8 mouse cellular contexts compared by ENCODE assay signal in genomic region chr12:102705216-102705871, GRCm38 (mm10). TPM values are rescaled to one million over a fixed set of nuclear protein-coding genes. Genes with fewer than 3 reads are reported as not detected.
A peak's percentile ranks its signal among the peaks of the same experiment; 100 is the strongest.
DNase-seq lines count a peak whose midpoint lies in the region; ATAC-seq lines count a peak whose summit lies in the region.

No protein-coding gene starts in this region.

- 0 out of 2 replicates have a peak overlapping the region, but pooled peaks have one; percentile 37 for H3K27ac ChIP-seq in forebrain, embryonic 11.5 days (ENCODE audit: low read depth, low read length)
- H3K27ac ChIP-seq in heart, embryonic 16.5 days (ENCODE audit: low read length): peak overlapping the region; percentile 76
- H3K27ac ChIP-seq in liver, embryonic 15.5 days (replicated peaks): peak overlapping the region; percentile 85
- H3K27ac ChIP-seq in neural tube, embryonic 11.5 days (ENCODE audit: low read depth, low read length): peak overlapping the region; percentile 87
- peak overlapping the region; percentile 88 for H3K27ac ChIP-seq in stomach, embryonic 16.5 days (ENCODE audit: low read length)

- peak overlapping the region; percentile 84 for H3K9ac ChIP-seq in forebrain, embryonic 11.5 days (ENCODE audit: low read length)
- H3K9ac ChIP-seq in heart, embryonic 16.5 days (ENCODE audit: low read length): peak overlapping the region; percentile 78
- peak overlapping the region; percentile 72 for H3K9ac ChIP-seq in liver, embryonic 15.5 days
- H3K9ac ChIP-seq in neural tube, embryonic 11.5 days (ENCODE audit: low read length): peak overlapping the region; percentile 86
- peak overlapping the region; percentile 93 for H3K9ac ChIP-seq in stomach, embryonic 16.5 days (ENCODE audit: low read length)

- H3K4me1 ChIP-seq in forebrain, embryonic 11.5 days (replicated peaks; ENCODE audit: control insufficient read depth, insufficient read depth, low read length): peaks cover 10% of the 10 kb centered on the region
- H3K4me1 ChIP-seq in heart, embryonic 16.5 days (ENCODE audit: control insufficient read depth, insufficient read depth, low read length): peaks cover 25% of the 10 kb centered on the region
- peaks cover 45% of the 10 kb centered on the region for H3K4me1 ChIP-seq in liver, embryonic 15.5 days (replicated peaks)
- H3K4me1 ChIP-seq in neural tube, embryonic 11.5 days (ENCODE audit: control insufficient read depth, insufficient read depth, low read length): peaks cover 24% of the 10 kb centered on the region
- H3K4me1 ChIP-seq in stomach, embryonic 16.5 days (ENCODE audit: control insufficient read depth, insufficient read depth, low read length): peaks cover 31% of the 10 kb centered on the region

- 2% methylated on average over 28 of the region's 45 CpGs for WGBS in forebrain, embryonic 11.5 days
- WGBS in heart, embryonic 16.5 days: 2% methylated on average over 45 of the region's 45 CpGs
- 4% methylated on average over 28 of the region's 45 CpGs for WGBS in liver, embryonic 15.5 days (ENCODE audit: insufficient replicate concordance)
- 3% methylated on average over 44 of the region's 45 CpGs for WGBS in neural tube, embryonic 11.5 days
- 2% methylated on average over 45 of the region's 45 CpGs for WGBS in stomach, embryonic 16.5 days

- H3K4me2 ChIP-seq in forebrain, embryonic 11.5 days (ENCODE audit: low read depth, low read length, severe bottlenecking): peak overlapping the region; percentile 92
- peak overlapping the region; percentile 86 for H3K4me2 ChIP-seq in heart, embryonic 16.5 days (ENCODE audit: low read depth, low read length)
- peak overlapping the region; percentile 98 for H3K4me2 ChIP-seq in liver, embryonic 15.5 days
- H3K4me2 ChIP-seq in neural tube, embryonic 11.5 days (ENCODE audit: low read depth): peak overlapping the region; percentile 91
- H3K4me2 ChIP-seq in stomach, embryonic 16.5 days (ENCODE audit: low read depth, low read length): peak overlapping the region; percentile 97

- peak overlapping the region; percentile 73 for H3K4me3 ChIP-seq in forebrain, embryonic 11.5 days (ENCODE audit: low read depth, low read length)
- H3K4me3 ChIP-seq in heart, embryonic 16.5 days (ENCODE audit: low read length): peak overlapping the region; percentile 68
- H3K4me3 ChIP-seq in liver, embryonic 15.5 days (replicated peaks): peak overlapping the region; percentile 74
- H3K4me3 ChIP-seq in neural tube, embryonic 11.5 days (ENCODE audit: low read depth, low read length): peak overlapping the region; percentile 81
- H3K4me3 ChIP-seq in stomach, embryonic 16.5 days (replicated peaks; ENCODE audit: low read length): peak overlapping the region; percentile 80

- H3K27me3 ChIP-seq in forebrain, embryonic 11.5 days (ENCODE audit: control insufficient read depth, insufficient read depth, low read length): no peaks in the 10 kb centered on the region
- no peaks in the 10 kb centered on the region for H3K27me3 ChIP-seq in heart, embryonic 16.5 days (ENCODE audit: control insufficient read depth, insufficient read depth, low read length)
- H3K27me3 ChIP-seq in liver, embryonic 15.5 days: peaks cover 42% of the 10 kb centered on the region
- no peaks in the 10 kb centered on the region for H3K27me3 ChIP-seq in neural tube, embryonic 11.5 days (ENCODE audit: control insufficient read depth, insufficient read depth, low read length)
- H3K27me3 ChIP-seq in stomach, embryonic 16.5 days (ENCODE audit: control insufficient read depth, insufficient read depth, low read length): no peaks in the 10 kb centered on the region

- peak; percentile 62 for DNase-seq in c-Kit-negative CD71-positive TER-119-positive erythroid progenitor cells, embryonic 14.5 days (ENCODE audit: low read depth, low spot score)
- DNase-seq in forebrain, embryonic 11.5 days (ENCODE audit: low spot score): peak; percentile 91
- DNase-seq in kidney, postnatal 36 days: peak; percentile 85 to 93
- DNase-seq in neural tube, embryonic 11.5 days (ENCODE audit: low spot score): peak; percentile 89

- no peaks in the 10 kb centered on the region for H3K36me3 ChIP-seq in forebrain, embryonic 11.5 days (ENCODE audit: control insufficient read depth, insufficient read depth, low read length)
- H3K36me3 ChIP-seq in heart, embryonic 16.5 days (ENCODE audit: control insufficient read depth, insufficient read depth): no peaks in the 10 kb centered on the region
- H3K36me3 ChIP-seq in liver, embryonic 15.5 days (replicated peaks): no peaks in the 10 kb centered on the region
- no peaks in the 10 kb centered on the region for H3K36me3 ChIP-seq in neural tube, embryonic 11.5 days (ENCODE audit: control insufficient read depth, insufficient read depth, low read length)
- no peaks in the 10 kb centered on the region for H3K36me3 ChIP-seq in stomach, embryonic 16.5 days (ENCODE audit: control insufficient read depth, insufficient read depth, low read length)

- peak; percentile 75 for ATAC-seq in CD4-positive, CD25-positive, alpha-beta regulatory T cell, adult 4 months
- ATAC-seq in forebrain, embryonic 11.5 days (replicated peaks; ENCODE audit: low FRiP score): peak; percentile 83
- peak; percentile 75 for ATAC-seq in heart, embryonic 16.5 days (replicated peaks; ENCODE audit: extremely low read depth, insufficient read depth, low FRiP score)
- peak; percentile 79 for ATAC-seq in liver, embryonic 15.5 days (ENCODE audit: insufficient read depth)
- peak; percentile 79 for ATAC-seq in neural tube, embryonic 11.5 days (ENCODE audit: insufficient read depth, low FRiP score, low TSS enrichment)
- ATAC-seq in stomach, embryonic 16.5 days (ENCODE audit: insufficient read depth, low FRiP score): peak; percentile 75

- H3K9me3 ChIP-seq in forebrain, embryonic 11.5 days (ENCODE audit: control insufficient read depth, low read length): no peaks in the 10 kb centered on the region
- H3K9me3 ChIP-seq in heart, embryonic 16.5 days (replicated peaks; ENCODE audit: control insufficient read depth, low read length): no peaks in the 10 kb centered on the region
- no peaks in the 10 kb centered on the region for H3K9me3 ChIP-seq in liver, embryonic 15.5 days (replicated peaks)
- no peaks in the 10 kb centered on the region for H3K9me3 ChIP-seq in neural tube, embryonic 11.5 days (ENCODE audit: control insufficient read depth, low read length)
- no peaks in the 10 kb centered on the region for H3K9me3 ChIP-seq in stomach, embryonic 16.5 days (replicated peaks; ENCODE audit: control insufficient read depth, low read length)

RNA-seq across cellular contexts. Expression of gene Itpk1, which starts 0.6 kb away (rescaled TPM):
- polyA plus RNA-seq in CD4-positive, CD25-positive, alpha-beta regulatory T cell, adult 4 months (2017; shearing (Covaris generic)): 10 to 100 TPM; 16.3 to 20.8 TPM
- 19.6 and 21.5 TPM in 2 replicates for polyA plus RNA-seq in forebrain, embryonic 11.5 days (2014; fragmentation: Nextera tagmentation; extraction: Ambion mirVana)
- 7.2 and 8.8 TPM in 2 replicates for polyA plus RNA-seq in heart, embryonic 16.5 days (2015; fragmentation: Nextera tagmentation; extraction: Ambion mirVana)
- 4.0 and 5.2 TPM in 2 replicates for polyA plus RNA-seq in liver, embryonic 15.5 days (2015; fragmentation: Nextera tagmentation; extraction: Ambion mirVana)
- polyA plus RNA-seq in neural tube, embryonic 11.5 days (2014; fragmentation: Nextera tagmentation; extraction: Ambion mirVana): 20.3 and 26.1 TPM in 2 replicates
- polyA plus RNA-seq in stomach, embryonic 16.5 days (2015; fragmentation: Nextera tagmentation; extraction: Ambion mirVana): 21.9 and 22.6 TPM in 2 replicates

RNA-seq across cellular contexts. Expression of gene Moap1, which starts 38.1 kb away (rescaled TPM):
- 1 to 10 TPM; 4.6 to 9.5 TPM for polyA plus RNA-seq in CD4-positive, CD25-positive, alpha-beta regulatory T cell, adult 4 months (2017; shearing (Covaris generic))
- polyA plus RNA-seq in forebrain, embryonic 11.5 days (2014; fragmentation: Nextera tagmentation; extraction: Ambion mirVana): 31.9 and 34.4 TPM in 2 replicates
- polyA plus RNA-seq in heart, embryonic 16.5 days (2015; fragmentation: Nextera tagmentation; extraction: Ambion mirVana): 19.0 and 19.5 TPM in 2 replicates
- polyA plus RNA-seq in liver, embryonic 15.5 days (2015; fragmentation: Nextera tagmentation; extraction: Ambion mirVana): 7.6 and 8.4 TPM in 2 replicates
- 44.8 and 46.0 TPM in 2 replicates for polyA plus RNA-seq in neural tube, embryonic 11.5 days (2014; fragmentation: Nextera tagmentation; extraction: Ambion mirVana)
- polyA plus RNA-seq in stomach, embryonic 16.5 days (2015; fragmentation: Nextera tagmentation; extraction: Ambion mirVana): 19.8 and 22.9 TPM in 2 replicates

RNA-seq across cellular contexts. Expression of gene Tmem251, which starts 38.2 kb away (rescaled TPM):
- 1 to 10 TPM; 9.7 TPM for polyA plus RNA-seq in CD4-positive, CD25-positive, alpha-beta regulatory T cell, adult 4 months (2017; shearing (Covaris generic))
- polyA plus RNA-seq in forebrain, embryonic 11.5 days (2014; fragmentation: Nextera tagmentation; extraction: Ambion mirVana): 12.7 and 14.0 TPM in 2 replicates
- polyA plus RNA-seq in heart, embryonic 16.5 days (2015; fragmentation: Nextera tagmentation; extraction: Ambion mirVana): 7.7 and 8.3 TPM in 2 replicates
- polyA plus RNA-seq in liver, embryonic 15.5 days (2015; fragmentation: Nextera tagmentation; extraction: Ambion mirVana): 5.6 and 5.7 TPM in 2 replicates
- polyA plus RNA-seq in neural tube, embryonic 11.5 days (2014; fragmentation: Nextera tagmentation; extraction: Ambion mirVana): 11.6 and 11.7 TPM in 2 replicates
- polyA plus RNA-seq in stomach, embryonic 16.5 days (2015; fragmentation: Nextera tagmentation; extraction: Ambion mirVana): 8.4 and 9.6 TPM in 2 replicates

RNA-seq across cellular contexts. Expression of gene Gm28051, which starts 52.2 kb away (rescaled TPM):
- polyA plus RNA-seq in CD4-positive, CD25-positive, alpha-beta regulatory T cell, adult 4 months (2017; shearing (Covaris generic)): not detected
- not detected in 2 replicates for polyA plus RNA-seq in forebrain, embryonic 11.5 days (2014; fragmentation: Nextera tagmentation; extraction: Ambion mirVana)
- not detected in 2 replicates for polyA plus RNA-seq in heart, embryonic 16.5 days (2015; fragmentation: Nextera tagmentation; extraction: Ambion mirVana)
- not detected in 2 replicates for polyA plus RNA-seq in liver, embryonic 15.5 days (2015; fragmentation: Nextera tagmentation; extraction: Ambion mirVana)
- polyA plus RNA-seq in neural tube, embryonic 11.5 days (2014; fragmentation: Nextera tagmentation; extraction: Ambion mirVana): not detected in 2 replicates
- polyA plus RNA-seq in stomach, embryonic 16.5 days (2015; fragmentation: Nextera tagmentation; extraction: Ambion mirVana): not detected in 2 replicates

RNA-seq across cellular contexts. Expression of gene Gon7, which starts 52.3 kb away (rescaled TPM):
- polyA plus RNA-seq in CD4-positive, CD25-positive, alpha-beta regulatory T cell, adult 4 months (2017; shearing (Covaris generic)): 10 to 100 TPM; 27.3 to 32.2 TPM
- 45.9 and 46.0 TPM in 2 replicates for polyA plus RNA-seq in forebrain, embryonic 11.5 days (2014; fragmentation: Nextera tagmentation; extraction: Ambion mirVana)
- 20.0 and 27.2 TPM in 2 replicates for polyA plus RNA-seq in heart, embryonic 16.5 days (2015; fragmentation: Nextera tagmentation; extraction: Ambion mirVana)
- 12.7 and 12.8 TPM in 2 replicates for polyA plus RNA-seq in liver, embryonic 15.5 days (2015; fragmentation: Nextera tagmentation; extraction: Ambion mirVana)
- polyA plus RNA-seq in neural tube, embryonic 11.5 days (2014; fragmentation: Nextera tagmentation; extraction: Ambion mirVana): 37.8 and 41.2 TPM in 2 replicates
- polyA plus RNA-seq in stomach, embryonic 16.5 days (2015; fragmentation: Nextera tagmentation; extraction: Ambion mirVana): 22.3 and 25.1 TPM in 2 replicates

Comparison
In these comparisons a context has a peak if more than half of its experiments do, and no peak if none do; other contexts are left out.
1. Peak in every context shown above with its lines: DNase-seq, ATAC-seq, H3K4me3 ChIP-seq and H3K27ac ChIP-seq.
2. H3K27ac ChIP-seq: peak in every context shown above with its lines; median percentile 88 in stomach, embryonic 16.5 days; 87 in neural tube, embryonic 11.5 days; 85 in liver, embryonic 15.5 days; 76 in heart, embryonic 16.5 days; 37 in forebrain, embryonic 11.5 days.